Mouse (Mus musculus) kidney, adult 2 months (tissue): ENCODE results near the gene Spata2.

Experiments
- CTCF ChIP-seq: fragments of 200-500 bp; conservative IDR thresholded peaks from 2 replicates; pipeline ENCODE4 v1.5.1; 2011; ENCODE audit warnings: low read depth, mild to moderate bottlenecking, control low read depth, low read length, moderate library complexity, mixed read lengths; ENCODE audit not compliant: insufficient read depth, insufficient read length
- POLR2A ChIP-seq: fragments of 200-500 bp; IDR thresholded peaks from one replicate; pipeline ENCODE4 v1.6.1; 2011; ENCODE audit warnings: low read depth, low read length, control low read depth

GRCm38 (mm10) chr2:167512970-167513369 is 20.3 kb upstream of the Spata2 start:
- TF ChIP-seq POLR2A (no peak), CTCF (peak; percentile 35)
